Mouse (Mus musculus) olfactory bulb, adult 2 months (tissue): ENCODE measurements at regions not wholly inside any gene's neighbourhood (a gene's known extent, or its start where the extent isn't known, plus 50 kb on each side); places are given as distances from the start of the nearest gene placed in this dataset.

ENCODE experiments used
- H3K27ac ChIP-seq: fragments of 200-500 bp; 2 replicates; pipeline ENCODE4 v1.5.1; 2012; ENCODE audit warnings: low read depth, low read length; ENCODE audit not compliant: insufficient read depth
- H3K4me1 ChIP-seq: fragments of 200-500 bp; 2 replicates; pipeline ENCODE4 v1.6.1; 2012; ENCODE audit warnings: low read length; ENCODE audit not compliant: control insufficient read depth, insufficient read depth
- H3K4me3 ChIP-seq: fragments of 200-500 bp; 2 replicates; pipeline ENCODE4 v1.5.1; 2012; ENCODE audit warnings: mild to moderate bottlenecking, low read depth, low read length, moderate library complexity; ENCODE audit not compliant: insufficient read depth
- CTCF ChIP-seq: fragments of 200-500 bp; IDR thresholded peaks from 2 replicates; pipeline ENCODE4 v1.5.1; 2012; ENCODE audit warnings: low read depth, mild to moderate bottlenecking, low read length, moderate library complexity; ENCODE audit not compliant: insufficient read depth
- POLR2A ChIP-seq: fragments of 200-500 bp; IDR thresholded peaks from 2 replicates; pipeline ENCODE4 v1.6.1; 2012; ENCODE audit warnings: mild to moderate bottlenecking, low read depth, low read length, moderate library complexity; ENCODE audit not compliant: insufficient read depth
- WGBS: fragments of 180-500 bp; shearing (Covaris S2); methylation state at CpG from one replicate; pipeline ENCODE4 v1.1.7; 2018; 5-methylcytosine and 5-hydroxymethylcytosine counted together

- no peak for TF ChIP-seq CTCF
- no peak for TF ChIP-seq POLR2A
- no peaks in the 10 kb centered on the region for H3K4me1 ChIP-seq
- 84% methylated on average over 11 of the region's 11 CpGs for WGBS
- H3K4me3 ChIP-seq, result no peak overlapping the region
- no peak overlapping the region for H3K27ac ChIP-seq
These were observed 94.6 kb upstream of the Pitx1 start for GRCm38 (mm10) chr13:55930637-55931036.

DNA sequence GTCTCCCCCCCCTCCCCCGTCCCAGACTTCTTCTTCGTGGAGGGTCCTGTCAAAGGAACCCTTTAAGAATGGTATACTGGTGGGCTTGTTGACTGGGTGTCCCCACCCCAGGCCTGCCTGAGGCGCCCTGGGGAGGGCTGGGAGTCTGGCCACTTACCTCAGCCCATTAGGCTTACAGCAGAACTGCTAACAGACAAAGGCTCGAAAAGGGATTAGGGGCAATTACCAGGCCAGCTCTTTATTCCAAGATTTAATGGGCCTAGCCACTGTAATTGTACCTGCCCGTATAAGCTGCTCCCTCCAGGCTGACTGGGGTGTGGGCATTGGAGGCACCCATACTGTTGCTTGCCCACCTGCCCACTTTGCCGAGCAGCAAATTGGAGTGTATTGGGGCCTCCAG, 93.8 kb upstream of the Pitx1 start:
- 60% methylated on average over 6 of the region's 6 CpGs for WGBS
- TF ChIP-seq POLR2A, result no peak
- no peak for TF ChIP-seq CTCF
- Histone ChIP-seq H3K4me1 (peaks cover under 1% of the 10 kb centered on the region; the same call in 1 of the 2 replicates), H3K4me3 (no peak overlapping the region), H3K27ac (no peak overlapping the region)

- H3K27ac ChIP-seq, result no peak overlapping the region
- no peak overlapping the region for H3K4me3 ChIP-seq
- no peak for TF ChIP-seq CTCF
- no peak for TF ChIP-seq POLR2A
- H3K4me1 ChIP-seq, result peaks cover 20% of the 10 kb centered on the region
- WGBS, result 60% methylated on average over 7 of the region's 7 CpGs
These were observed 87.6 kb upstream of the Pitx1 start for GRCm38 (mm10) chr13:55923505-55924136.

DNA sequence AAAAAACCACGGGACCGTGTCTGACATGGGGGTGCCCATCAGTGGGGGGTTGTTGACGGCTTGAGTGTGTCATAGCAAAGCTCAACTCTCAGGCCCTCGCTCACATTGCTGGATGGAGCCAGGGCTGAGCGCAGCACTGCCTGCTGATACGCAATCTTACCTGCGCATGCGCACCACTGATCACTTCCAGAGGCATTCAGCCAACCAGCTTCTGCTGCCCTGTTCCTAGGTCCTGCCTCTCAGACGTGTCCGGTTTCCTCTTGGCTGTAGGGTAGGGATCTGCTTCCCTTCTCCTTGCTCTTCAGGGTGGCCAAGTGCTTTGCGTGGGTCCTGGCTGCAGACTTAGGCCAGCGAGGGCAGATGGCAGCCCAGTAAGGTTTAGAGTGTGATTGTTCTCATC, 81.3 kb upstream of the Pitx1 start:
- no peak for TF ChIP-seq CTCF
- Histone ChIP-seq H3K27ac (no peak overlapping the region), H3K4me1 (peaks cover 21% of the 10 kb centered on the region), H3K4me3 (no peak overlapping the region)
- WGBS, result 97% methylated on average over 12 of the region's 12 CpGs

DNA sequence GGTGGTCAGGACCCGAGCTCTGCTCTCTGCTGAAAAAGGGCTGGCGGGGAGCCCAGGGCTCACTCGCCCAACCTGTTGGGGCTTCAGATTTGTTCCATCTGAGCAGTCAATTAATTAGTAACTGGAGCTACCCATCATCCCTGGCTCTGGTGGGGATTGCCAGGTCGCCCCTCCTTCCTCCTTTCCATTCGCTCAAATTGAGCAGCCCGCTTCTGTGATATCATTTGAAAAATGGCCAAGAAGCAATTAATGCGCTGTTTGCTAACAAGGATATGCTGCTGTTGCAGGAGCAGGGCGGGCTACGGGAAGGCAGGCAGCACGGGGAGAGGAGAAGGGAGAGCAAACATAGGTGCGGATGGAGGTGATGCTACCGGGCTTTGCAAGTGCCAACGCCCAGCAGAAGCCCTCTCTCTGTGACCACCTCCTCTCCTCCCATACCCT, 76.3 kb upstream of the Pitx1 start:
- peaks cover 16% of the 10 kb centered on the region for H3K4me1 ChIP-seq
- WGBS, result 44% methylated on average over 13 of the region's 13 CpGs
- TF ChIP-seq CTCF (no peak), POLR2A (no peak)
- H3K27ac ChIP-seq, result no peak overlapping the region
- no peak overlapping the region for H3K4me3 ChIP-seq

DNA sequence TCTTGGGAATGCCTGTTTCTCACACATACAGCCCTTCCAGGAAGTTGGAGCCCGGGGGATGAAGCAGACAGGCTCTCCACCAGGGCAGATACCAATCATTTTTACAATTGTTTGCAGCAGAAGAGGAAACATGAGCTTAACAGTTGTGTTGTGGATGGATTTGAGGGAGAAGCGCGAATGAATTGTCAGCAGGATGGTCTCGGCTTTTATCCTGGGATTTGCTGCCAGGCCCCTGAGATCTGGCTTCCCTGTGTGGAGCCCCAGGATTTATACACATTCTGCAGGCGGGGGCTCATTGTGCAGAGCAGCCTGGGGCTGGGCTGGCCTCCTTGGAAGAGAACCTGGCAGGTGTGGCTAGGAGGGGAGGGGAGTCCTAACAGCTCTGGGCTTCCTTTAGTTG, 73.9 kb upstream of the Pitx1 start:
- 52% methylated on average over 5 of the region's 5 CpGs for WGBS
- H3K4me3 ChIP-seq, result no peak overlapping the region
- H3K4me1 ChIP-seq, result peaks cover 13% of the 10 kb centered on the region
- H3K27ac ChIP-seq, result no peak overlapping the region
- TF ChIP-seq CTCF (no peak), POLR2A (no peak)

DNA sequence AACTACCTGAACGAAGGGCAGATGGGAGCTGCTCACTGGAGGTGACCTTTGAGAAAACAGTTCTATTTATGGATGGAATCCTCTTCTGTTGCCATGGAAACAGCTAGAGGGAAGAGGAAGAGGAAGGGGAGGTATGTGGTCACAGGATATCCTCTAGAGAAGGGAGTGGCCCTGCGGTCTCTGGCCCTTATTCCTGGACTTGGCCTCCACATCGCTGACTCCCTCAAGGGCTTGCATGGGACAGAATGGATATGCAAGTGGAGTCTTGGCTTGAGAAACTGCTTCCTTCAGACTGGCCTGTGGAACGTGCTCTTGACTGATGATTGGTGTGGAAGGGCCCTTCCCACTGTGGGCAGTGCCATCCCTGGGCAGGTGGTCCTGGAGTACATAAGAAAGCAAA, 68.9 kb upstream of the Pitx1 start:
- TF ChIP-seq CTCF, result no peak
- no peak for TF ChIP-seq POLR2A

DNA sequence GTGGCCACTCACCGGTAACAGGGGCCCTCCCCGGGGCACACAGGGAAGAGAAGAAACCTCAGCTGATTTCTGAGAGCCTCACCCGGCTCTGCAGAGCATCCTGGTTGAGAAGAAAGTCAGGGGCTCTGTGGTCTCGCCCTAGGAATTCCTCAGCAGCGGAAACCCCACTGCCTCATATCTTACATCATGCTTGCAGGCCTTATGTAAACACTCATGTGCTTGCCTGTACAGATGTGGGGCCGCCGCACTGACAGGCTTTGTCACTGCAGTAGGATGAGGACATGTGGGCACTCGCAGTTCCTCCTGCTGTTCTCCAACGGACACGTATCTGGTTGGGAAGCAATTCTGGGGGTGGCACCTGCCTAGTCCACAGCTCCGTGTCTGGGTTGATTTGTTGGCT, 66.3 kb upstream of the Pitx1 start:
- WGBS, result 85% methylated on average over 11 of the region's 11 CpGs
- TF ChIP-seq CTCF (no peak), POLR2A (no peak)

More for the DNA sequence above, 68.9 kb upstream of the Pitx1 start:
- 79% methylated on average over 4 of the region's 4 CpGs for WGBS
- Histone ChIP-seq H3K4me1 (peaks cover under 1% of the 10 kb centered on the region; the same call in 1 of the 2 replicates), H3K4me3 (no peak overlapping the region), H3K27ac (no peak overlapping the region)

GRCm38 (mm10) chr13:55900190-55900526, 64.2 kb upstream of the Pitx1 start:
- peaks cover 9% of the 10 kb centered on the region for H3K4me1 ChIP-seq
- no peak overlapping the region for H3K4me3 ChIP-seq
- TF ChIP-seq POLR2A (no peak), CTCF (no peak)
- WGBS, result 82% methylated on average over 4 of the region's 4 CpGs
- H3K27ac ChIP-seq, result no peak overlapping the region

More for the DNA sequence above, 66.3 kb upstream of the Pitx1 start:
- peaks cover 9% of the 10 kb centered on the region for H3K4me1 ChIP-seq
- no peak overlapping the region for H3K27ac ChIP-seq
- H3K4me3 ChIP-seq, result no peak overlapping the region

- Histone ChIP-seq H3K4me1 (peaks cover 9% of the 10 kb centered on the region), H3K27ac (no peak overlapping the region), H3K4me3 (no peak overlapping the region)
- TF ChIP-seq POLR2A (no peak), CTCF (no peak)
- WGBS, result 74% methylated on average over 10 of the region's 10 CpGs
These were observed 63.7 kb upstream of the Pitx1 start for GRCm38 (mm10) chr13:55899501-55900189.
